Mouse (Mus musculus) ES-E14 (cell line): ENCODE measurements around the gene Ticrr. TPM values are rescaled to one million over a fixed set of nuclear protein-coding genes. Genes with fewer than 3 reads are reported as not detected.

Experiments used
- DNase-seq: peaks from one replicate; pipeline ENCODE4 v3.0.0-alpha.2; 2013; ENCODE audit warnings: low read depth, low spot score
- H3K27ac ChIP-seq: 2 replicates; pipeline ENCODE4 v1.5.1; 2012; ENCODE audit warnings: low read depth, mild to moderate bottlenecking, low read length, moderate library complexity, mixed read lengths; ENCODE audit not compliant: poor library complexity, insufficient read depth, severe bottlenecking
- H3K36me3 ChIP-seq: 2 replicates; pipeline ENCODE4 v1.6.1; 2012; ENCODE audit warnings: mild to moderate bottlenecking, low read length, moderate library complexity, mixed read lengths; ENCODE audit not compliant: control insufficient read depth, poor library complexity, insufficient read depth, severe bottlenecking
- H3K4me1 ChIP-seq, 2 experiments: fragments of 150-350 bp in 1 of 2; sonication (generic) in 1 of 2; 2 replicates each; pipeline ENCODE4 v1.6.1; 2012; ENCODE audit warnings: low read length in 2 of 2, mild to moderate bottlenecking in 1 of 2, mixed read lengths in 1 of 2; ENCODE audit not compliant: control insufficient read depth in 2 of 2, insufficient read depth in 2 of 2, poor library complexity in 1 of 2
- H3K4me3 ChIP-seq, 2 experiments: fragments of 150-350 bp in 1 of 2; sonication (generic) in 1 of 2; 2 replicates each; pipeline ENCODE4 v1.5.1; 2012; ENCODE audit warnings: low read length in 2 of 2, low read depth in 1 of 2, mild to moderate bottlenecking in 1 of 2, mixed read lengths in 1 of 2; ENCODE audit not compliant: insufficient read depth in 1 of 2, poor library complexity in 1 of 2, severe bottlenecking in 1 of 2
- H3K9ac ChIP-seq: 2 replicates; pipeline ENCODE4 v1.6.1; 2012; ENCODE audit warnings: low read depth, mild to moderate bottlenecking, low read length, mixed read lengths; ENCODE audit not compliant: poor library complexity, insufficient read depth, severe bottlenecking
- H3K9me3 ChIP-seq: fragments of 150-350 bp; sonication (generic); 2 replicates; pipeline ENCODE4 v1.6.1; 2012; ENCODE audit warnings: low read depth, mild to moderate bottlenecking, low read length; ENCODE audit not compliant: control insufficient read depth, insufficient read depth
- CHD2 ChIP-seq: IDR thresholded peaks from 2 replicates; pipeline ENCODE4 v1.6.1; 2014; ENCODE audit warnings: mild to moderate bottlenecking, low read depth, low read length, inconsistent platforms
- HCFC1 ChIP-seq: IDR thresholded peaks from 2 replicates; pipeline ENCODE4 v1.6.1; 2012; ENCODE audit warnings: low read length, inconsistent platforms, borderline replicate concordance; ENCODE audit not compliant: insufficient read depth
- MAFK ChIP-seq: IDR thresholded peaks from 2 replicates; pipeline ENCODE4 v1.6.1; 2014; ENCODE audit warnings: mild to moderate bottlenecking, low read depth, low read length, inconsistent platforms; ENCODE audit not compliant: insufficient read depth
- ZC3H11A ChIP-seq: IDR thresholded peaks from 2 replicates; pipeline ENCODE4 v1.6.1; 2012; ENCODE audit warnings: low read depth, mild to moderate bottlenecking, inconsistent platforms, low read length, borderline replicate concordance
- ZNF384 ChIP-seq: IDR thresholded peaks from 2 replicates; pipeline ENCODE4 v1.6.1; 2012; ENCODE audit warnings: low read depth, low read length, inconsistent platforms
- in situ Hi-C, 2 experiments: fragments of 600-800 bp; cut with MboI; formaldehyde crosslinking; loops; one replicate each; pipeline ENCODE4 v1.15.1; 2025; ENCODE audit warnings: low sequenced_read_pairs in 2 of 2, inconsistent platforms in 1 of 2; ENCODE audit not compliant: unreplicated experiment in 2 of 2
- total RNA-seq: library from RNA; depleted of rRNA; stranded (reverse); fragments of 300-350 nt; gene quantifications from 2 replicates; pipeline ENCODE4 v1.2.3, GENCODE M21; 2012; rRNA removed

Ticrr gene
- 46.3 and 56.8 TPM in 2 replicates for total RNA-seq

DNA sequence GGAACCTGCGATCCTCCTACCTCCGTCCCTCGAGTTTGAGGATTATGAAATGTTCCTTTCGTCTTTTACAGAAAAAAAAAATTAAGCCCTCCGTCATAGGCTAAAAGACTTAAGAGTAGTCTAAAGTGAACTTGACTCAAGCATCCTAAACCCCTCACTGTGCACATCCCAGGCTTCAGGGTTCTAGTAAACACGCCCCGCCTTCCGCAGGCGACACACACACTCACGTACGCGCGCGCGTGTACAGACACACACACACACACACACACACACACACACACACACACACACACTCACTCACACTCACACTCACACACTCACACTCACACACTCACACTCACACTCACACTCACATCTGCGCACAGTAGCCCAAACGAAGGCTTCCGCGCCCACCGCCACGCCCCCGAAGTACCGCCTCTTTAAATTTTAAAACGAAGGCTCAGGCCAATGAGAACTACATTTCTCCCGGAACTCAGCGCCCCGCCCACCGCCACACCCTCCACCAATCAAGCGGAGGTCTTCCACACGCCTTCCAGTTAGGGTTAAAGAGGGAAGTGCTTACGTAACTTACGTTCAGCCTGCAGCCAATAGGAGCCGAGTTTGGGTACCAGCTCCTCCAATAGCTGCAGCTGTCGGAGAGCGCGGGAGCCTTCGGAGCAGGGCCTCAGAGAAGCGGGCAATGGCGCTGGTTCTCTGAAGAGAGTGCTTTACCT lies at the start of gene Ticrr:
Gene Ticrr, plus strand, starts transcription at position 619 of the 713 bp plus-strand sequence.
- peak within 1 kb of the TSS; percentile 45 for H3K27ac ChIP-seq
- H3K9ac ChIP-seq: peak within 1 kb of the TSS; percentile 94
- peak; percentile 99 for DNase-seq
- peaks cover 1 to 2% of the 10 kb centered on the region in 2 experiments; a peak in 1 of 4 replicates for H3K4me1 ChIP-seq
- TF ChIP-seq ZC3H11A: no peak
- peak; percentile 82 for TF ChIP-seq CHD2
- no peaks in the 10 kb centered on the region for H3K9me3 ChIP-seq
- in situ Hi-C loops: no loop called here
- H3K36me3 ChIP-seq: peaks cover 6% of the 10 kb centered on the region; the same call in 1 of the 2 replicates
- peak within 1 kb of the TSS; percentile 84 to 90 for H3K4me3 ChIP-seq

DNA sequence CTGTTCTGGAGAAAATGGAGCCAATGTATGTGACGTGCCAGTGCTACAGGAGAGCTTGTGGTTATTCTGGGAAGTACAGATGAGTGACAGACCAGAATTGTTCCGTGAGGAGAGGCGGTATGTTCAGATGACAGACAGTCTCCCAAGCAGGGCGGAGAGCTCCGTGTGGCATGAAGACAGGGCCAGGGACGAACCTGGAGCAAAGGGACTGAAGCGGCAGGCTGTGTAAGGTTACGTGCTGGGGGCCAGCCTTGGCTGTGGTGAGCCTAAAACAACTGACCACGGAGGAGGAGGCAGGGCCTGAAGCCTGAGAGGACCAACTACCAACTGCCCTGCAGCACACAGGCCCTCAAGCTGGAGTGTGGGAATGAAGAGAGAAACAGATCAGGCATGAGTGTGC lies 48.1 kb upstream of the Ticrr start:
- Histone ChIP-seq H3K27ac (no peak overlapping the region), H3K36me3 (no peaks in the 10 kb centered on the region), H3K9me3 (no peaks in the 10 kb centered on the region), H3K4me1 (peaks cover 0 to 2% of the 10 kb centered on the region in 2 experiments; a peak in 1 of 4 replicates), H3K4me3 (no peak overlapping the region), H3K9ac (no peak overlapping the region)
- DNase-seq: no peak
- no peak for TF ChIP-seq HCFC1
- no peak for TF ChIP-seq CHD2
- no peak for TF ChIP-seq ZNF384
- in situ Hi-C loops: no loop called here

DNA sequence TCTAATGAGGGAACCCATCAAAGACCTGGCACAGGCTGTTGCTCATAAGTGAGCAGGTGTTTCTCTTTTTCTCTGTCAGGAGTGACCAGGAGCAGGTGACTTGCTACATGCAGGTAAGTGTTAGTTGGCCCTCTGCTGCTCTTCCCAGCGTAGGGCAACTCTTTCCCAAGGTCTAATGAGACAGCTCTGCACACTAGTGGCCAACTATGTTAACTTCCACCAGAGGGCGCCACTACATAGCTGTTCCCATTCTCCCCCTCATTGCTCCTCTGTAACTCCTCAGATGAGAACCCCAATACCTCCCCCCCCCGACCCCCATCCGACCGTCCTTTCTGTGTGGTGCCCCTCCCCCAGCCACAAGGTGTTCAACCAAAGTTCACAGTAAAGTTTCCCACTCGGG lies 47.2 kb upstream of the Ticrr start:
- Histone ChIP-seq H3K9ac (no peak overlapping the region), H3K9me3 (no peaks in the 10 kb centered on the region), H3K4me3 (no peak overlapping the region), H3K27ac (no peak overlapping the region), H3K4me1 (no peaks in the 10 kb centered on the region), H3K36me3 (no peaks in the 10 kb centered on the region)
- no peak for TF ChIP-seq ZNF384
- no peak for TF ChIP-seq MAFK
- peak; percentile 58; the same call in 1 of the 2 replicates for TF ChIP-seq ZC3H11A
- TF ChIP-seq HCFC1: no peak
- in situ Hi-C loops: no loop called here
- DNase-seq: peak; percentile 72

DNA sequence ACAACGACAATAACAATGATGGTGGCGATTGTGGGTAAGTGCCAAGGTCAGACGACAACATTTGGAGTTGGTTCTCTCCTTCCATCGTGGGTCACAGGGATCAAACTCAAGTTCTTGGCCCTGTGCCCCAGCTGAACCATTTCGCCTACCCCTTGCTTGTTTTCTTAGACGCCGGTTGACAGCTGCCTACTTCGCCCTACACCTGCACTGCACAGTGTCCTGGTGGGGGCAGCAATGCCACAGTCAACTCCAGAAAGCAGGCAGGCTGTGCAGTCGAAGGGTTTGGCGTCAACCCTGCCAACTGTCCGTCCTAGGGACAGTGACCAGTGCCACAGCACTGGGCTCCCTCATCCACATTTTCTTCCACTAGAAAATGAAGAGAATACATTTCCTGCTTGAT lies 46.7 kb upstream of the Ticrr start:
- no peaks in the 10 kb centered on the region for H3K9me3 ChIP-seq
- in situ Hi-C loops: no loop called here
- H3K36me3 ChIP-seq: no peaks in the 10 kb centered on the region

DNA sequence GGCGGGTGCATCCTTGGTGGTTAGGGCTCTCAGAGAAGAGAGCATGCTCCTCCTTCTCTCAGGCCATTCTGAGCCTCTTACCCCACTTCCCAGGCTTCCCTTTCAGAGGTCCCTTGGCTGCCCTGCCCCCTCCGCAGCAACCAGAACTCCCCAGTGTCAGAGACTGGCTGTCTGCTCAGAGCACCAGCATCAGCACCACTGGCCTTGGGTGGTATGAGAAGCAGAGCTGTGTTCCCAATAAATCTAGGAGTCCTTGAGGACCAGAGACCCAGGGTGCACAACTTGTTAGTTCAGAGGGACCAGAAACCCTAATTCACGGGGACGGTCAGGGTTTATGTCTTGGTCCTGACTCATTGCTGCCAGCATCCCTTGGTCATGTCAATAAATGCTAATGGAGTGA lies 45.0 kb upstream of the Ticrr start:
- DNase-seq: no peak
- Histone ChIP-seq H3K4me1 (no peaks in the 10 kb centered on the region), H3K4me3 (no peak overlapping the region), H3K36me3 (no peaks in the 10 kb centered on the region), H3K9ac (no peak overlapping the region), H3K27ac (no peak overlapping the region), H3K9me3 (no peaks in the 10 kb centered on the region)
- in situ Hi-C loops: no loop called here
- TF ChIP-seq MAFK: no peak
- TF ChIP-seq ZNF384: no peak
- no peak for TF ChIP-seq CHD2
- no peak for TF ChIP-seq HCFC1
- no peak for TF ChIP-seq ZC3H11A

More for the DNA sequence above, 46.7 kb upstream of the Ticrr start:
- no peak overlapping the region for H3K27ac ChIP-seq
- H3K4me3 ChIP-seq: no peak overlapping the region
- no peaks in the 10 kb centered on the region for H3K4me1 ChIP-seq
- DNase-seq: no peak
- TF ChIP-seq ZNF384 (no peak), CHD2 (no peak)
- H3K9ac ChIP-seq: no peak overlapping the region
